Mouse (Mus musculus) G1E (cell line): ENCODE measurements around the gene Etnk2. TPM values are rescaled to one million over a fixed set of nuclear protein-coding genes. Genes with fewer than 3 reads are reported as not detected.

ENCODE experiments used
- ATAC-seq: 2 replicates; pipeline ENCODE4 v1.8.0; 2016; ENCODE audit warnings: mild to moderate bottlenecking; ENCODE audit not compliant: insufficient number of reproducible peaks, poor library complexity, low FRiP score, severe bottlenecking; ENCODE audit errors: extremely low read depth
- DNase-seq: peaks from one replicate; pipeline ENCODE4 v3.0.0; 2012; ENCODE audit warnings: low spot score
- H3K27me3 ChIP-seq: 2 replicates; pipeline ENCODE4 v1.6.1; 2012; ENCODE audit warnings: mild to moderate bottlenecking, low read length, inconsistent platforms; ENCODE audit not compliant: insufficient read depth
- H3K36me3 ChIP-seq: replicated peaks from 2 replicates; pipeline ENCODE3; 2012; ENCODE audit warnings: mild to moderate bottlenecking, inconsistent platforms
- H3K4me1 ChIP-seq: 2 replicates; pipeline ENCODE4 v1.6.1; 2012; ENCODE audit warnings: low read depth, low read length, inconsistent platforms, mixed read lengths; ENCODE audit not compliant: insufficient read depth
- H3K4me3 ChIP-seq: 2 replicates; pipeline ENCODE4 v1.5.1; 2012; ENCODE audit warnings: low read depth, mild to moderate bottlenecking, inconsistent platforms, low read length, moderate library complexity, mixed read lengths
- H3K9me3 ChIP-seq: replicated peaks from 2 replicates; pipeline ENCODE4 v1.6.1; 2012; ENCODE audit warnings: inconsistent platforms
- CTCF ChIP-seq: IDR thresholded peaks from 2 replicates; pipeline ENCODE4 v1.5.1; 2012; ENCODE audit warnings: low read depth, low read length, inconsistent platforms, mixed read lengths
- GATA1 ChIP-seq: IDR thresholded peaks from 2 replicates; pipeline ENCODE4 v1.6.1; 2012; ENCODE audit warnings: borderline replicate concordance, low read length, inconsistent platforms, mixed read lengths
- GATA2 ChIP-seq: IDR thresholded peaks from 2 replicates; pipeline ENCODE4 v1.6.1; 2012; ENCODE audit warnings: low read depth, low read length, inconsistent platforms, borderline replicate concordance
- POLR2AphosphoS5 ChIP-seq: IDR thresholded peaks from 2 replicates; pipeline ENCODE4 v1.6.1; 2012; ENCODE audit warnings: low read depth, low read length, inconsistent platforms; ENCODE audit not compliant: insufficient replicate concordance
- TAL1 ChIP-seq: conservative IDR thresholded peaks from 2 replicates; pipeline ENCODE4 v1.6.1; 2012; ENCODE audit warnings: low read depth, low read length, inconsistent platforms, mixed read lengths
- polyA plus RNA-seq: library from polyadenylated mRNA; stranded (reverse); fragments of >175 nt; gene quantifications from 2 replicates; pipeline ENCODE4 v1.2.3, GENCODE M21; 2012
- total RNA-seq, 2 experiments: library from RNA; stranded (forward) in 1 of 2; stranded (reverse) in 1 of 2; fragments of 200-1000 nt in 1 of 2; fragments of >200 nt in 1 of 2; fragmentation: Nextera tagmentation in 1 of 2; gene quantifications; 2 replicates each; pipeline ENCODE4 v1.2.3; 2014 to 2017

The Etnk2 gene
- total and polyA plus RNA-seq, 3 experiments: 0.05 TPM; not detected in 2

DNA sequence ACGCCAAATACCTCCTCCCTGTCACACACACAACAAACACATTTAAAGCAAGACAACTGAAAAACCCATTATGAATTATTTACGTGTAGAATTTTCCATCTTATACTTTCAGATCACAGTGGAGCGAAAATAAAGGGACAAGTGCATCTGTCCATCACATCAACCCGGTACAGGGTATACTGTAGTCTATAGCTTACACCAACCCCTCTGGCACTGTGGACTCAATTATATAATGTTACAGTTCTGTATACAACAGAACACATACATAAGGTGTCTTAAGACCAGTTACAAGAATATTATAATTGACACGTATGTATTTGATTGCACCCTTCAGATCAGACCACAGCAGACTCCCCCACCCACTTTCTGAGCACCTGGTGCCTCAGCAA, 33.7 kb downstream of the Etnk2 start:
- Histone ChIP-seq H3K9me3 (no peaks in the 10 kb centered on the region), H3K4me1 (0 out of 2 replicates have a peak, but pooled peaks cover 4% of the 10 kb centered on the region), H3K27me3 (peaks cover 14% of the 10 kb centered on the region), H3K4me3 (no peak overlapping the region), H3K36me3 (no peaks in the 10 kb centered on the region)
- TF ChIP-seq GATA1 (no peak), POLR2AphosphoS5 (no peak), CTCF (no peak), TAL1 (no peak)
- ATAC-seq (no peak), DNase-seq (no peak)

DNA sequence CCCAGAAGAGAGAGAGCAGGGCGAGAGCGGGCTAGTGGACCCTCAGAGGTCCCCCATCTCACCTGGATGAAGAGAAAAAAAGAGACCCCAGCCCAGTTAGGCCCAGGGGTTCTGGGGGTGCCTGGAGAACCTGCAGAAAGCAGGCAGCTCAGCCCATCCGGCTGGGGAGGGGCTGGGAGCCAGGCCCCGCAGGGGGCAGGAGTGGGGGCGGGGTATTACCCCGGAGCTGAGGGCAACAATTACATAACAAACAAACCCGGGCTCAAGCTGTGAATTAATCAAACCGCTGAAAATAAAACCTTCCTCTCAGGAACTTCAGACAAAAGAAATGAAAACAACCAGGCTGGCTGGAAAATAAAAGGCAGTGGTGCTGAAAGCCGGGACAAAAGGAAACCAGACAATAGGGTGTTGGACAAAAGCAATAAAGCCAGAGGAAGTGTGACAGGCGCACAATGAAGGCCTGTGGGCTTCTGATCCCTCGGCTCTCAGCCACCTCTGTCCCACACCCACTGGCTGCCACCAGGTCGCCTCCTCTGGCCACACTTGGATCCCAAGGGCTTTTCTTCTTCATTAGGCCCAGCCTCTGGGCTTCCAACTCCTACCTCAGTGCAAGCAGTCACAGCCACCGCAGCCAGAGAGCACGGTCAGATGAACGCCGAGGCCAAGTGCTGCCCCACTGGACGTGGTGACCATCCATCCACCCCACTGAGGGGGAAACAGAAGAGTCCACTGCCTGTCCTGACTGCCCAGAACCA, 34.3 kb downstream of the Etnk2 start:
- Histone ChIP-seq H3K27me3 (peaks cover 14% of the 10 kb centered on the region), H3K9me3 (no peaks in the 10 kb centered on the region), H3K4me1 (0 out of 2 replicates have a peak, but pooled peaks cover 4% of the 10 kb centered on the region), H3K36me3 (no peaks in the 10 kb centered on the region), H3K4me3 (no peak overlapping the region)
- no peak for TF ChIP-seq POLR2AphosphoS5
- no peak for TF ChIP-seq CTCF
- TF ChIP-seq TAL1: no peak
- TF ChIP-seq GATA2: no peak
- TF ChIP-seq GATA1: no peak
- DNase-seq (no peak), ATAC-seq (no peak)

DNA sequence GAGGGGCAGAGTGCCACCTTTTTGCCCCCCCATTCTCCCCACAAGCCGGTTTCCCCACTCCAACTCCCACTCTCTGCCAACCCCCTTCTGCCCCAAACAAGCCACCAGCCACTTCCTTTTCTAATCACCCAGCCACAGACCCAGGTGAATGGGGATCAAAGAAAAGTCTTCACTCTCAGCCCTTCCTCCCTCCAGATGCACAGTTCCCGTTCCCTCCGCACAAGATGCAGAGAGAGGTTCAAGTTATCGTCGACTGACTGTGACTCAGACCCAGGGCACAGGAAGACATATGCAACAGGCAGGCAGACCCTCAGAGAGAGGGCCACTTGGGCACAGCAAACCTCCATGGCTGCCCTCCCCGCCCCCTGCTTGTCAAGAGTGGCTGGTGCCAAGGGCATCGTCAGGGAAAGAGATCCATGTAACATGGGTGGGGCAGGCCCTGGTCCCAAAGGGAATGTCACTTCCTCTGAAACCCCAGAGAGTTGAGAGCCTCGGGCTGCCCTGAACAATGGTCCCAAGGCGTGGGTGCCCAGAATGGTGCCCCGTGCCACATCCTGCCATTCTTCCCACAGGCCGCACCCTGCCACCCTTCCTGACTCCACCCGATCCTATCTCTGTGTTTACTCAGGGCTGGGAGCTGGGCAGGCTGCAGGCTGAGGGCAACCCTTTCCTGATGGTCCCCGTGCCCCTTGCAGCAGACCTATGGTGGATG, 36.8 kb downstream of the Etnk2 start:
- Histone ChIP-seq H3K4me1 (0 out of 2 replicates have a peak, but pooled peaks cover 4% of the 10 kb centered on the region), H3K27me3 (peaks cover 15% of the 10 kb centered on the region), H3K9me3 (no peaks in the 10 kb centered on the region), H3K4me3 (no peak overlapping the region), H3K36me3 (no peaks in the 10 kb centered on the region)
- no peak for DNase-seq
- TF ChIP-seq GATA1 (no peak), CTCF (no peak), TAL1 (no peak), POLR2AphosphoS5 (no peak), GATA2 (no peak)
- ATAC-seq: no peak

DNA sequence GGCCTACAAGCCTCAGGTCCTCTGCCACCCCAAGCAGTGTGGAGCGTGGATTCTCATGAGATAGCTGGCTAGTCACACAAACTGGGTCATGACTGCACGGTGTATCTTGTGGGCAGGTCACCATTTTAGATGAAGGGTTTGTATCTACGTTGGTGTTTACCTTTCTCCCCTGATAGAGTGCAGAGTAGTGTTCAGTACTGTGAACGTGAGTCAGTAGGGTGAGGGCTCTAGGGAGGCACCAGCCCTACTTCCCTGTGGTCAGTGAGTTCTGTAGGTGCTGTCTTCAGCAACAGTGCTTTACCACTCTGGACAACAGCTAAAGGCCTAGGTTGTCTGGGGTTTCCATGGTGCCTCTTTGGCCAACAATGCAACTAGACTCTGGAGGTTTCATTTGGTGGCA, 40.6 kb downstream of the Etnk2 start:
- TF ChIP-seq CTCF (no peak), POLR2AphosphoS5 (no peak), GATA1 (no peak), GATA2 (no peak), TAL1 (no peak)
- H3K4me1 ChIP-seq: no peaks in the 10 kb centered on the region
- peaks cover 4% of the 10 kb centered on the region; the same call in 1 of the 2 replicates for H3K27me3 ChIP-seq
- DNase-seq: no peak
- no peaks in the 10 kb centered on the region for H3K9me3 ChIP-seq
- H3K4me3 ChIP-seq: no peak overlapping the region
- ATAC-seq: no peak
- no peaks in the 10 kb centered on the region for H3K36me3 ChIP-seq

- ATAC-seq: no peak
- TF ChIP-seq CTCF (no peak), GATA1 (no peak), POLR2AphosphoS5 (no peak), GATA2 (no peak), TAL1 (no peak)
- DNase-seq: no peak
- no peak overlapping the region for H3K4me3 ChIP-seq
- no peaks in the 10 kb centered on the region for H3K9me3 ChIP-seq
- no peaks in the 10 kb centered on the region for H3K4me1 ChIP-seq
- H3K27me3 ChIP-seq: peaks cover 4% of the 10 kb centered on the region; the same call in 1 of the 2 replicates
- H3K36me3 ChIP-seq: no peaks in the 10 kb centered on the region
These were observed 43.2 kb downstream of the Etnk2 start for GRCm38 (mm10) chr1:133406614-133407013.

- no peak for DNase-seq
- no peaks in the 10 kb centered on the region for H3K36me3 ChIP-seq
- H3K27me3 ChIP-seq: peaks cover 4% of the 10 kb centered on the region; the same call in 1 of the 2 replicates
- no peak for ATAC-seq
- H3K4me1 ChIP-seq: no peaks in the 10 kb centered on the region
- TF ChIP-seq TAL1 (no peak), POLR2AphosphoS5 (no peak), GATA1 (no peak), GATA2 (no peak), CTCF (no peak)
- no peaks in the 10 kb centered on the region for H3K9me3 ChIP-seq
- no peak overlapping the region for H3K4me3 ChIP-seq
These were observed 44.1 kb downstream of the Etnk2 start for GRCm38 (mm10) chr1:133407436-133407835.
